Mouse (Mus musculus) thymus, postnatal 25 days (tissue): Measurements from ENCODE around the gene Il4i1.

Experiments
- DNase-seq: peaks from one replicate; pipeline ENCODE4 v3.0.0; 2022

Il4i1 gene

GRCm38 (mm10) chr7:44815721-44816469 is at the start of gene Il4i1, which contains the start of gene Nup62:
Gene Il4i1 (plus strand): TSS chr7:44816387.
Gene Nup62 (plus strand): TSS chr7:44816088.
- peak; percentile 100 for DNase-seq

- no peak for DNase-seq
Observed at GRCm38 (mm10) chr7:44768129-44768528, 48.1 kb upstream of the Il4i1 start.

GRCm38 (mm10) chr7:44770046-44770578 is 46.1 kb upstream of the Il4i1 start:
- DNase-seq: peak; percentile 35

GRCm38 (mm10) chr7:44772591-44773204 is 43.5 kb upstream of the Il4i1 start:
- DNase-seq: peak; percentile 31

GRCm38 (mm10) chr7:44776849-44777498 is 39.2 kb upstream of the Il4i1 start:
- no peak for DNase-seq

GRCm38 (mm10) chr7:44780101-44780500 is 36.1 kb upstream of the Il4i1 start:
- no peak for DNase-seq

- no peak for DNase-seq
Observed at GRCm38 (mm10) chr7:44789531-44789930, 26.7 kb upstream of the Il4i1 start.

- DNase-seq: no peak
Observed at GRCm38 (mm10) chr7:44790066-44790465, 26.1 kb upstream of the Il4i1 start.

- DNase-seq: no peak
Observed at GRCm38 (mm10) chr7:44792781-44793180, 23.4 kb upstream of the Il4i1 start.

GRCm38 (mm10) chr7:44808927-44809326 is 7.3 kb upstream of the Il4i1 start:
- no peak for DNase-seq

GRCm38 (mm10) chr7:44809466-44809865 is 6.7 kb upstream of the Il4i1 start:
- no peak for DNase-seq

- no peak for DNase-seq
Observed at GRCm38 (mm10) chr7:44810365-44810764, 5.8 kb upstream of the Il4i1 start.

- no peak for DNase-seq
Observed at GRCm38 (mm10) chr7:44810819-44811557, 5.2 kb upstream of the Il4i1 start.

GRCm38 (mm10) chr7:44812651-44813325 is 3.4 kb upstream of the Il4i1 start:
- DNase-seq: no peak

- no peak for DNase-seq
Observed at GRCm38 (mm10) chr7:44813985-44814384, 2.2 kb upstream of the Il4i1 start.

- no peak for DNase-seq
Observed at GRCm38 (mm10) chr7:44814423-44814822, 1.8 kb upstream of the Il4i1 start.

- no peak for DNase-seq
Observed at GRCm38 (mm10) chr7:44814952-44815553, 1.1 kb upstream of the Il4i1 start.

GRCm38 (mm10) chr7:44816470-44817021 is 359 bp downstream of the Il4i1 start, which contains the start of gene Atf5:
Gene Atf5 (minus strand): TSS chr7:44816658.
- no peak for DNase-seq

GRCm38 (mm10) chr7:44817441-44817840 is 1.3 kb downstream of the Il4i1 start:
- no peak for DNase-seq

GRCm38 (mm10) chr7:44818164-44818563 is 2.0 kb downstream of the Il4i1 start:
- no peak for DNase-seq

- peak; percentile 4 for DNase-seq
Observed at GRCm38 (mm10) chr7:44818751-44819235, 2.6 kb downstream of the Il4i1 start.
